Mouse (Mus musculus) heart, embryonic 14.5 days (tissue): ENCODE measurements around the gene Trp53bp1. TPM values are rescaled to one million over a fixed set of nuclear protein-coding genes. Genes with fewer than 3 reads are reported as not detected.

Experiments used
- ATAC-seq: fragments of 200-750 bp; cut with Nextera tagmentation; 2 replicates; pipeline ENCODE4 v1.8.0; 2017; ENCODE audit warnings: low read depth, moderate TSS enrichment; ENCODE audit not compliant: insufficient number of reproducible peaks, insufficient read depth, low FRiP score
- H3K27ac ChIP-seq, 2 experiments: fragments of 200-500 bp in 1 of 2; fragments of 300-500 bp in 1 of 2; sonication (generic) in 1 of 2; replicated peaks in 1 of 2; 2 replicates each; pipeline ENCODE4 v1.5.1; 2012 to 2014; ENCODE audit warnings: low read depth in 2 of 2, low read length in 2 of 2, control low read depth in 1 of 2, mild to moderate bottlenecking in 1 of 2, mixed read lengths in 1 of 2; ENCODE audit not compliant: control insufficient read depth in 1 of 2, insufficient read depth in 1 of 2
- H3K27me3 ChIP-seq: fragments of 300-500 bp; sonication (generic); 2 replicates; pipeline ENCODE4 v1.6.1; 2014; ENCODE audit warnings: mild to moderate bottlenecking, low read length, control low read depth; ENCODE audit not compliant: control insufficient read depth, insufficient read depth
- H3K36me3 ChIP-seq: fragments of 300-500 bp; sonication (generic); 2 replicates; pipeline ENCODE4 v1.6.1; 2014; ENCODE audit warnings: mild to moderate bottlenecking, control low read depth, low read length, mixed read lengths; ENCODE audit not compliant: control insufficient read depth, insufficient read depth
- H3K4me1 ChIP-seq, 2 experiments: fragments of 200-500 bp in 1 of 2; fragments of 300-500 bp in 1 of 2; sonication (generic) in 1 of 2; 2 replicates each; pipeline ENCODE4 v1.6.1; 2012 to 2014; ENCODE audit warnings: low read length in 2 of 2, control low read depth in 1 of 2, mixed read lengths in 1 of 2; ENCODE audit not compliant: control insufficient read depth in 2 of 2, insufficient read depth in 2 of 2
- H3K4me2 ChIP-seq: fragments of 300-500 bp; sonication (generic); 2 replicates; pipeline ENCODE4 v1.6.1; 2014; ENCODE audit warnings: mild to moderate bottlenecking, low read length
- H3K4me3 ChIP-seq, 2 experiments: fragments of 200-500 bp in 1 of 2; fragments of 300-500 bp in 1 of 2; sonication (generic) in 1 of 2; 2 replicates each; pipeline ENCODE4 v1.5.1; 2012 to 2014; ENCODE audit warnings: low read length in 2 of 2, mild to moderate bottlenecking in 2 of 2, control low read depth in 1 of 2, low read depth in 1 of 2, moderate library complexity in 1 of 2; ENCODE audit not compliant: control insufficient read depth in 1 of 2, insufficient read depth in 1 of 2
- H3K9ac ChIP-seq: fragments of 300-500 bp; sonication (generic); 2 replicates; pipeline ENCODE4 v1.6.1; 2014; ENCODE audit warnings: mild to moderate bottlenecking, low read length
- H3K9me3 ChIP-seq: fragments of 300-500 bp; sonication (generic); 2 replicates; pipeline ENCODE4 v1.6.1; 2016; ENCODE audit warnings: low read length, control low read depth; ENCODE audit not compliant: control insufficient read depth
- WGBS: fragments of 180-500 bp; shearing (Covaris S2); extraction: QIAGEN DNeasy Blood & Tissue Kit; methylation state at CpG from one replicate; pipeline ENCODE4 v1.1.7; 2014; 5-methylcytosine and 5-hydroxymethylcytosine counted together
- polyA plus RNA-seq: library from polyadenylated mRNA; unstranded; fragments of >200 nt; fragmentation: Nextera tagmentation; extraction: Ambion mirVana; gene quantifications from 2 replicates; pipeline ENCODE4 v1.2.1, GENCODE M21; 2014

The Trp53bp1 gene
- polyA plus RNA-seq, 1 experiment from 2014 or later = 44.1 TPM

- no peaks in the 10 kb centered on the region for H3K27me3 ChIP-seq
- WGBS = 92% methylated on average over 17 of the region's 17 CpGs
- peaks cover 100% of the 10 kb centered on the region for H3K36me3 ChIP-seq
- H3K9ac ChIP-seq = no peak overlapping the region
- H3K4me2 ChIP-seq = no peak overlapping the region
- no peak for ATAC-seq
- no peaks in the 10 kb centered on the region for H3K9me3 ChIP-seq
- H3K4me3 ChIP-seq = no peak overlapping the region
- H3K4me1 ChIP-seq = no peaks in the 10 kb centered on the region
- H3K27ac ChIP-seq = no peak overlapping the region
These were observed 66.9 kb downstream of the Trp53bp1 start for GRCm38 (mm10) chr2:121204276-121204675.

GRCm38 (mm10) chr2:121195466-121195865, 75.7 kb downstream of the Trp53bp1 start:
- Histone ChIP-seq H3K27me3 (no peaks in the 10 kb centered on the region), H3K4me3 (no peak overlapping the region), H3K36me3 (peaks cover 99% of the 10 kb centered on the region), H3K4me1 (0 out of 4 replicates have a peak, but pooled peaks cover 0 to 3% of the 10 kb centered on the region in 2 experiments), H3K4me2 (no peak overlapping the region), H3K27ac (no peak overlapping the region), H3K9ac (no peak overlapping the region), H3K9me3 (no peaks in the 10 kb centered on the region)
- no peak for ATAC-seq
- WGBS = 85% methylated on average over 9 of the region's 9 CpGs

- H3K27me3 ChIP-seq = no peaks in the 10 kb centered on the region
- 0 out of 4 replicates have a peak, but pooled peaks cover 0 to under 1% of the 10 kb centered on the region in 2 experiments for H3K4me1 ChIP-seq
- no peak for ATAC-seq
- H3K4me3 ChIP-seq = no peak overlapping the region
- WGBS = 73% methylated on average over 1 of the region's 1 CpGs
- no peak overlapping the region for H3K4me2 ChIP-seq
- no peak overlapping the region for H3K9ac ChIP-seq
- H3K9me3 ChIP-seq = no peaks in the 10 kb centered on the region
- H3K36me3 ChIP-seq = peaks cover 97% of the 10 kb centered on the region
- no peak overlapping the region for H3K27ac ChIP-seq
These were observed 82.7 kb downstream of the Trp53bp1 start for GRCm38 (mm10) chr2:121188530-121188929.

GRCm38 (mm10) chr2:121184142-121184541, 87.1 kb downstream of the Trp53bp1 start:
- no peak overlapping the region for H3K9ac ChIP-seq
- no peak overlapping the region for H3K27ac ChIP-seq
- H3K4me2 ChIP-seq = no peak overlapping the region
- no peak overlapping the region for H3K4me3 ChIP-seq
- no peak for ATAC-seq
- no peaks in the 10 kb centered on the region for H3K9me3 ChIP-seq
- 94% methylated on average over 7 of the region's 7 CpGs for WGBS
- H3K4me1 ChIP-seq = no peaks in the 10 kb centered on the region
- H3K36me3 ChIP-seq = peaks cover 86% of the 10 kb centered on the region
- no peaks in the 10 kb centered on the region for H3K27me3 ChIP-seq

- no peaks in the 10 kb centered on the region for H3K9me3 ChIP-seq
- H3K9ac ChIP-seq = no peak overlapping the region
- H3K4me3 ChIP-seq = no peak overlapping the region
- H3K36me3 ChIP-seq = peaks cover 86% of the 10 kb centered on the region
- 83% methylated on average over 5 of the region's 5 CpGs for whole genome bisulfite sequencing
- no peak overlapping the region for H3K4me2 ChIP-seq
- ATAC-seq = no peak
- H3K27me3 ChIP-seq = no peaks in the 10 kb centered on the region
- no peaks in the 10 kb centered on the region for H3K4me1 ChIP-seq
- H3K27ac ChIP-seq = no peak overlapping the region
These were observed 87.8 kb downstream of the Trp53bp1 start for GRCm38 (mm10) chr2:121183431-121183830.

GRCm38 (mm10) chr2:121178828-121179479, 92.3 kb downstream of the Trp53bp1 start:
- ATAC-seq = no peak
- Histone ChIP-seq H3K36me3 (peaks cover 84% of the 10 kb centered on the region), H3K4me2 (no peak overlapping the region), H3K9me3 (no peaks in the 10 kb centered on the region), H3K4me3 (no peak overlapping the region), H3K27ac (no peak overlapping the region), H3K9ac (no peak overlapping the region), H3K27me3 (no peaks in the 10 kb centered on the region), H3K4me1 (no peaks in the 10 kb centered on the region)
- 93% methylated on average over 3 of the region's 3 CpGs for WGBS

- Histone ChIP-seq H3K36me3 (peaks cover 39% of the 10 kb centered on the region), H3K27me3 (no peaks in the 10 kb centered on the region), H3K4me2 (peak within 1 kb of the TSS; percentile 97), H3K9me3 (no peaks in the 10 kb centered on the region), H3K4me1 (peaks cover 5 to 16% of the 10 kb centered on the region in 2 experiments), H3K9ac (peak within 1 kb of the TSS; percentile 91), H3K4me3 (peak within 1 kb of the TSS; percentile 59 to 82), H3K27ac (peak within 1 kb of the TSS; percentile 69 to 90)
- under 1% methylated on average over 61 of the region's 66 CpGs for WGBS
- ATAC-seq = peak; percentile 92
These were observed 100.0 kb downstream of the Trp53bp1 start, which contains the start of gene Zscan29 for GRCm38 (mm10) chr2:121170980-121171742. TSS of gene Zscan29 (minus strand) at chr2:121171125.
